ENCODE assay signal across 1 mouse cellular context in genomic region chr15:99000535-99001283, GRCm38 (mm10).
TF ChIP-seq lines count a peak whose summit lies in the region.

No protein-coding gene starts in this region.

TF ChIP-seq in MEL, 35 proteins besides CTCF, POLR2A, EP300 and RAD21 (continued from another document):
- TF ChIP-seq MAFK (IDR thresholded peaks at IDR 0.05; ENCODE audit: borderline replicate concordance, low read depth, low read length) = no peak
- TF ChIP-seq USF1 (IDR thresholded peaks at IDR 0.05; ENCODE audit: low read depth, low read length) = no peak
- TF ChIP-seq UBTF (IDR thresholded peaks at IDR 0.05; ENCODE audit: borderline replicate concordance, insufficient read depth, low read depth, low read length) = no peak
- TF ChIP-seq JUND (IDR thresholded peaks at IDR 0.05; ENCODE audit: low read depth, low read length) = no peak
- peak; percentile 61; the same call in 1 of the 2 replicates for TF ChIP-seq MAZ (IDR thresholded peaks at IDR 0.05; ENCODE audit: low read depth, low read length)
- TF ChIP-seq NELFE (IDR thresholded peaks at IDR 0.05; ENCODE audit: low read depth, low read length) = no peak
- no peak for TF ChIP-seq TBP (IDR thresholded peaks at IDR 0.05; ENCODE audit: low read depth, low read length)
- peak; percentile 52; the same call in 1 of the 2 replicates for TF ChIP-seq ZNF384 (IDR thresholded peaks at IDR 0.05; ENCODE audit: low read depth, low read length)
- TF ChIP-seq GABPA (IDR thresholded peaks at IDR 0.05; ENCODE audit: low read depth, low read length) = no peak
- TF ChIP-seq E2F4 (IDR thresholded peaks at IDR 0.05; ENCODE audit: borderline replicate concordance, low read depth, low read length) = no peak
- TF ChIP-seq ZMIZ1 (IDR thresholded peaks at IDR 0.05; ENCODE audit: low read depth, low read length) = no peak
- no peak for TF ChIP-seq POLR2AphosphoS2 (IDR thresholded peaks at IDR 0.05; ENCODE audit: low read length)
- TF ChIP-seq ZKSCAN1 (IDR thresholded peaks at IDR 0.05; ENCODE audit: low read depth, low read length) = no peak
- peak; percentile 81; the same call in 1 of the 2 replicates for TF ChIP-seq SIN3A (IDR thresholded peaks at IDR 0.05; ENCODE audit: low read length)
- no peak for TF ChIP-seq GATA1 (IDR thresholded peaks at IDR 0.05; ENCODE audit: low read depth, low read length)
- TF ChIP-seq ETS1 (IDR thresholded peaks at IDR 0.05; ENCODE audit: low read depth, low read length) = 0 out of 2 replicates have a peak, but pooled peaks have one; percentile 31
- peak; percentile 16; the same call in 1 of the 2 replicates for TF ChIP-seq MYB (IDR thresholded peaks at IDR 0.05; ENCODE audit: low read depth, low read length)
